Mouse (Mus musculus) midbrain, embryonic 16.5 days (tissue): ENCODE results near the gene Spty2d1. TPM values are rescaled to one million over a fixed set of nuclear protein-coding genes. Genes with fewer than 3 reads are reported as not detected.

ENCODE experiments used
- ATAC-seq: fragments of 200-750 bp; cut with Nextera tagmentation; 2 replicates; pipeline ENCODE4 v1.8.0; 2017; ENCODE audit warnings: moderate TSS enrichment
- H3K27ac ChIP-seq: fragments of 300-500 bp; sonication (generic); 2 replicates; pipeline ENCODE4 v1.5.1; 2014; ENCODE audit warnings: mild to moderate bottlenecking, low read length, mixed read lengths
- H3K27me3 ChIP-seq: fragments of 300-500 bp; sonication (generic); 2 replicates; pipeline ENCODE4 v1.6.1; 2014; ENCODE audit warnings: low read depth, low read length, mixed read lengths; ENCODE audit not compliant: control insufficient read depth, insufficient read depth
- H3K36me3 ChIP-seq: fragments of 300-500 bp; sonication (generic); 2 replicates; pipeline ENCODE4 v1.6.1; 2014; ENCODE audit warnings: mild to moderate bottlenecking, low read length, moderate library complexity, mixed read lengths; ENCODE audit not compliant: control insufficient read depth, insufficient read depth
- H3K4me1 ChIP-seq: fragments of 300-500 bp; sonication (generic); 2 replicates; pipeline ENCODE4 v1.6.1; 2014; ENCODE audit warnings: mild to moderate bottlenecking, low read length, mixed read lengths; ENCODE audit not compliant: control insufficient read depth, insufficient read depth
- H3K4me2 ChIP-seq: fragments of 300-500 bp; sonication (generic); 2 replicates; pipeline ENCODE4 v1.6.1; 2014; ENCODE audit warnings: mild to moderate bottlenecking, low read length, mixed read lengths
- H3K4me3 ChIP-seq: fragments of 300-500 bp; sonication (generic); 2 replicates; pipeline ENCODE4 v1.5.1; 2014; ENCODE audit warnings: low read depth, mild to moderate bottlenecking, low read length, moderate library complexity, mixed read lengths
- H3K9ac ChIP-seq: fragments of 300-500 bp; sonication (generic); 2 replicates; pipeline ENCODE4 v1.6.1; 2014; ENCODE audit warnings: low read depth, low read length, mixed read lengths
- H3K9me3 ChIP-seq: fragments of 300-500 bp; sonication (generic); replicated peaks from 2 replicates; pipeline ENCODE4 v1.6.1; 2014; ENCODE audit warnings: mild to moderate bottlenecking, low read length, mixed read lengths; ENCODE audit not compliant: control insufficient read depth, poor library complexity, severe bottlenecking
- WGBS: fragments of 180-500 bp; shearing (Covaris S2); extraction: QIAGEN DNeasy Blood & Tissue Kit; methylation state at CpG from one replicate; pipeline ENCODE4 v1.1.7; 2014; 5-methylcytosine and 5-hydroxymethylcytosine counted together
- polyA plus RNA-seq: library from polyadenylated mRNA; unstranded; fragments of >200 nt; fragmentation: Nextera tagmentation; extraction: Ambion mirVana; gene quantifications from 2 replicates; pipeline ENCODE4 v1.2.1, GENCODE M21; 2015

Gene Spty2d1
- polyA plus RNA-seq, result 7.4 and 8.5 TPM in 2 replicates

DNA sequence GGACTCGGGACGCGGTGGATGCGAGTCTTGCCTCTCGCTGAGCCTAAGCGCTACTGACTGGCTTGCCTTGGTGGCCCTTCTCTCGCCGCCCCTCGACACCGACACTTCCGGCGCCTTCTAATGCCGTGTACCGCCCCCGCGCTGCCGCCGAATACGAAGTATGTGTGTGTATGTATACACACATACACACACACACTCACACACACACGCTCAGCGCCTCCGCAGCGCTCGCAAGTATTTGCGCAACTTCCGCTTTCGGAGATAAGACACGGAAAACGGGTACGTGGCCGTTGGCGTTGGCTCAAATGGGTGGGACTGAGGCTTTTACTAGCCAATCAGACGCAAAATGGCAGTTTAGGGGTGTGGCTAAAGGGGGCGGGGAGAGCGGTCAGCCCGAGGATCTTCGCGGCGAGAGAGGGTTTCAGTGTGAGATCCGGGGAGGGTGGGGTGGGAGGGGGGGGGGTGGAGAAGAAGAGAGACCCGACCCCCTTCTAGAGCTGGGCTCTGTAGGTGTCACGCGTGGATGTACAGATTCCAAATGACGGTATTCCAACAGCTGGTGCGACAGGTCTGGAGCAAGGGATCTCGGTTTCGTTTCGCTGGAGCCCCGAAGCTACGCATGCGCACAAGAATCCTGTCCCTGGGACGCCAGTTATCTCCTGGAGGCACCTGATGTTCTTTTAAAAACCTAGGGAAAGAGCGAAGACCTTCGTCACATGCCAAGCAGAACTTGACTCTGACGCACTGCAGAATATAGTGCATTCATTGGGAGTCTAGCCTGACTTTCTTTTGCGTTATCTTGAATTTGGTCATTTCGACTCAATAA lies at the start of gene Spty2d1:
TSS of gene Spty2d1 (minus strand) at position 244 of the 826 bp plus-strand sequence.
- peaks cover 34% of the 10 kb centered on the region for H3K4me1 ChIP-seq
- H3K27me3 ChIP-seq, result no peaks in the 10 kb centered on the region
- H3K4me2 ChIP-seq, result peak within 1 kb of the TSS; percentile 65
- no peaks in the 10 kb centered on the region for H3K9me3 ChIP-seq
- H3K4me3 ChIP-seq, result peak within 1 kb of the TSS; percentile 75
- H3K36me3 ChIP-seq, result no peaks in the 10 kb centered on the region
- peak; percentile 97 for ATAC-seq
- WGBS, result 1% methylated on average over 57 of the region's 57 CpGs
- peak within 1 kb of the TSS; percentile 68 for H3K27ac ChIP-seq
- H3K9ac ChIP-seq, result peak within 1 kb of the TSS; percentile 75

GRCm38 (mm10) chr7:47056273-47056672 lies 48.1 kb upstream of the Spty2d1 start:
- H3K27me3 ChIP-seq, result no peaks in the 10 kb centered on the region
- WGBS, result 85% methylated on average over 4 of the region's 4 CpGs
- no peaks in the 10 kb centered on the region for H3K9me3 ChIP-seq
- H3K4me3 ChIP-seq, result no peak overlapping the region
- no peak for ATAC-seq
- H3K4me2 ChIP-seq, result no peak overlapping the region
- peaks cover 13% of the 10 kb centered on the region for H3K4me1 ChIP-seq
- no peaks in the 10 kb centered on the region for H3K36me3 ChIP-seq
- no peak overlapping the region for H3K27ac ChIP-seq
- no peak overlapping the region for H3K9ac ChIP-seq

GRCm38 (mm10) chr7:47055744-47056143 lies 47.5 kb upstream of the Spty2d1 start:
- Histone ChIP-seq H3K4me3 (no peak overlapping the region), H3K9me3 (no peaks in the 10 kb centered on the region), H3K27ac (no peak overlapping the region), H3K4me1 (peaks cover 15% of the 10 kb centered on the region), H3K4me2 (no peak overlapping the region), H3K9ac (no peak overlapping the region), H3K27me3 (no peaks in the 10 kb centered on the region), H3K36me3 (no peaks in the 10 kb centered on the region)
- 84% methylated on average over 9 of the region's 9 CpGs for whole genome bisulfite sequencing
- no peak for ATAC-seq

- no peak for ATAC-seq
- Histone ChIP-seq H3K27me3 (no peaks in the 10 kb centered on the region), H3K4me1 (peaks cover 15% of the 10 kb centered on the region), H3K4me2 (no peak overlapping the region), H3K9me3 (no peaks in the 10 kb centered on the region), H3K36me3 (no peaks in the 10 kb centered on the region), H3K9ac (no peak overlapping the region), H3K4me3 (no peak overlapping the region), H3K27ac (no peak overlapping the region)
- WGBS, result 71% methylated on average over 2 of the region's 2 CpGs
Measured at GRCm38 (mm10) chr7:47054666-47055065, 46.5 kb upstream of the Spty2d1 start.

DNA sequence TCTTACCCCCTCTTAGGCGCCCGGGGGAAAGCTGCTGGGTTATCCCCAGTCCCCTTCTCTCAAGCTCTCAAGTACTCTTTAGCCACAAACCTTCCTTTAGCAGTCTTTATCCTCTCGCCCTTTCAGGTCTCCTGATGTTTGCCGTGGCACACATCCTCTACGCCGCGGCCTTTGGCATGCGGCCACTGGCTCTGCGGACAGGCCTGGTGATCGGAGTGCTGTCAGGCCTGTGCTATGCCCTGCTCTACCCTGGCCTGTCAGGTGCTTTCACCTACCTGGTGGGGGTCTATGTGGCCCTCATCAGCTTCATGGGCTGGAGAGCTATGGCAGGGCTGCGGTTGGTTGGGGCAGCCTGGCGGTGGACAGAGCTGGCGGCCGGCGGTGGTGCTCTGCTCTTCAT lies 45.1 kb upstream of the Spty2d1 start:
- Histone ChIP-seq H3K4me1 (peaks cover 15% of the 10 kb centered on the region), H3K36me3 (no peaks in the 10 kb centered on the region), H3K4me3 (no peak overlapping the region), H3K9ac (no peak overlapping the region), H3K9me3 (no peaks in the 10 kb centered on the region), H3K27me3 (peaks cover 4% of the 10 kb centered on the region; the same call in 1 of the 2 replicates), H3K27ac (no peak overlapping the region), H3K4me2 (no peak overlapping the region)
- no peak for ATAC-seq
- WGBS, result 93% methylated on average over 15 of the region's 15 CpGs

- no peaks in the 10 kb centered on the region for H3K9me3 ChIP-seq
- ATAC-seq, result no peak
- H3K27me3 ChIP-seq, result peaks cover 4% of the 10 kb centered on the region; the same call in 1 of the 2 replicates
- H3K4me2 ChIP-seq, result peak overlapping the region; percentile 73
- WGBS, result 37% methylated on average over 3 of the region's 3 CpGs
- H3K27ac ChIP-seq, result peak overlapping the region; percentile 43
- no peak overlapping the region for H3K4me3 ChIP-seq
- H3K36me3 ChIP-seq, result no peaks in the 10 kb centered on the region
- H3K9ac ChIP-seq, result peak overlapping the region; percentile 27; the same call in 1 of the 2 replicates
- peaks cover 15% of the 10 kb centered on the region for H3K4me1 ChIP-seq
Measured at GRCm38 (mm10) chr7:47052276-47052675, 44.1 kb upstream of the Spty2d1 start.

DNA sequence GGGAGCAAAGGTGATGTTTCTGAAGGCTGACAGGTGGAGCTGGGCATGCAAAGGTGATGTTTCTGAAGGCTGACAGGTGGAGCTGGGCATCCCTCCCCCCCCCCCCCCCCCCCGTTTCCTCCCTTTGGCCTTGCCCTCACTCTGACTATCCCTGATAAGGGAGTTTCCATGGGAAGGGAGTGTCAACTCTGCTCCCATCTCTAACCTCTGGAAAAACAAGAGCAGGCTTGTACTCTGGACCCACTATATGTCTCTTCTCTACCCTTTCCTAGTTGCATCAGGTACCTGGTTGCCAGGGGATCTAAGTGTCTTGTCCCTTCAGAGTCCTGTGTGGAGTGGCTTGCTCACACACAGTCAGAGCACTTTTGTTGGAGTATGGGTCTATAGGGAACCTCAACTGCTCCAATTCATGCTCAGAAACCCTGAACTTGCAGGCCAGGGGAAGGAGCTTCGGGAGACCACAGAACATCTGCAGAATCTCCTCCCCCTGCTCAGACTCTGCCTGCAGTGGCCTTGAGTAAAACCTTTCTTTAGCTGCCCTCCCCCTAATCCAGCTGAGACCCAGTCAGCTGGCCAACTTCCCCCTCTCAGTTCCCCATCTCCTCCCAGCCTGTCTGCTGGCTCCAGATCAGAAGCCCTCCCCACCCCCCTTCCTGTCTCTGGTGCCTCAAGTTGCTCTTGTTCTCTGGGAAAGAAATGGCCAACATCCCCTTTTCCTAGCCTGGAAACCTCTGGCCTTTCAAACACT lies 43.4 kb upstream of the Spty2d1 start:
- peak overlapping the region; percentile 88; the same call in 1 of the 2 replicates for H3K9ac ChIP-seq
- no peaks in the 10 kb centered on the region for H3K9me3 ChIP-seq
- no peaks in the 10 kb centered on the region for H3K36me3 ChIP-seq
- H3K27me3 ChIP-seq, result peaks cover 4% of the 10 kb centered on the region; the same call in 1 of the 2 replicates
- H3K4me2 ChIP-seq, result peak overlapping the region; percentile 73
- peaks cover 15% of the 10 kb centered on the region for H3K4me1 ChIP-seq
- H3K4me3 ChIP-seq, result peak overlapping the region; percentile 92
- no peak for ATAC-seq
- H3K27ac ChIP-seq, result no peak overlapping the region
- 20% methylated on average over 1 of the region's 2 CpGs for WGBS

GRCm38 (mm10) chr7:47050766-47051165 lies 42.6 kb upstream of the Spty2d1 start:
- under 1% methylated on average over 28 of the region's 34 CpGs for WGBS
- no peaks in the 10 kb centered on the region for H3K36me3 ChIP-seq
- H3K27me3 ChIP-seq, result peaks cover 4% of the 10 kb centered on the region; the same call in 1 of the 2 replicates
- peak; percentile 79 for ATAC-seq
- peak overlapping the region; percentile 87 for H3K27ac ChIP-seq
- peak overlapping the region; percentile 92 for H3K4me3 ChIP-seq
- peaks cover 15% of the 10 kb centered on the region for H3K4me1 ChIP-seq
- H3K9me3 ChIP-seq, result no peaks in the 10 kb centered on the region
- H3K9ac ChIP-seq, result peak overlapping the region; percentile 88
- H3K4me2 ChIP-seq, result peak overlapping the region; percentile 73
